ENCODE assay signal across 14 mouse cellular contexts in genomic region chr1:90651781-90652180, GRCm38 (mm10). TPM values are rescaled to one million over a fixed set of nuclear protein-coding genes. Genes with fewer than 3 reads are reported as not detected.
DNase-seq lines count a peak whose midpoint lies in the region; ATAC-seq and TF ChIP-seq lines count a peak whose summit lies in the region.
"Had no signal": no experiment of that assay in that cellular context is flagged by ENCODE, and none has a peak within 500 bp of the region (broad histone marks: within the 10 kb centered on the region; RNA-seq: fewer than 3 reads in every experiment).

No protein-coding gene starts in this region.

- peak overlapping the region; percentile 43 for H3K27ac ChIP-seq in kidney, postnatal 0 days
- H3K27ac ChIP-seq in embryonic facial prominence, embryonic 13.5 days = peak overlapping the region; percentile 80; the same call in 1 of the 2 replicates
- H3K27ac ChIP-seq in intestine, embryonic 16.5 days (ENCODE audit: low read length) = peak overlapping the region; percentile 92

- 0 out of 2 replicates have a peak, but pooled peaks cover 3% of the 10 kb centered on the region for H3K4me1 ChIP-seq in kidney, postnatal 0 days (replicated peaks; ENCODE audit: insufficient read depth, low read length)
- peaks cover 32% of the 10 kb centered on the region for H3K4me1 ChIP-seq in embryonic facial prominence, embryonic 13.5 days
- H3K4me1 ChIP-seq in intestine, embryonic 16.5 days (ENCODE audit: control insufficient read depth, insufficient read depth, low read length) = peaks cover 14% of the 10 kb centered on the region

- no peak for TF ChIP-seq CTCF in kidney, postnatal 0 days (IDR thresholded peaks at IDR 0.05; ENCODE audit: low read depth)

- no peaks in the 10 kb centered on the region for H3K36me3 ChIP-seq in kidney, postnatal 0 days (ENCODE audit: insufficient read depth, low read length)
- H3K36me3 ChIP-seq in embryonic facial prominence, embryonic 13.5 days = no peaks in the 10 kb centered on the region
- no peaks in the 10 kb centered on the region for H3K36me3 ChIP-seq in intestine, embryonic 16.5 days (ENCODE audit: control insufficient read depth, insufficient read depth, low read length)

- no peak overlapping the region for H3K4me3 ChIP-seq in kidney, postnatal 0 days (replicated peaks; ENCODE audit: low read depth, low read length)
- H3K4me3 ChIP-seq in embryonic facial prominence, embryonic 13.5 days = no peak overlapping the region
- H3K4me3 ChIP-seq in intestine, embryonic 16.5 days (ENCODE audit: low read length) = no peak overlapping the region
- H3K4me3 ChIP-seq: myocyte had no signal

- no peaks in the 10 kb centered on the region for H3K27me3 ChIP-seq in kidney, postnatal 0 days (ENCODE audit: insufficient read depth, low read length)
- no peaks in the 10 kb centered on the region for H3K27me3 ChIP-seq in embryonic facial prominence, embryonic 13.5 days
- no peaks in the 10 kb centered on the region for H3K27me3 ChIP-seq in intestine, embryonic 16.5 days (replicated peaks; ENCODE audit: control insufficient read depth, insufficient read depth, low read length)

- no peaks in the 10 kb centered on the region for H3K9me3 ChIP-seq in kidney, postnatal 0 days (replicated peaks; ENCODE audit: low read length)
- no peaks in the 10 kb centered on the region for H3K9me3 ChIP-seq in embryonic facial prominence, embryonic 13.5 days
- H3K9me3 ChIP-seq in intestine, embryonic 16.5 days (ENCODE audit: control insufficient read depth, low read length) = no peaks in the 10 kb centered on the region

- no peak overlapping the region for H3K4me2 ChIP-seq in kidney, postnatal 0 days (ENCODE audit: low read length)
- H3K4me2 ChIP-seq in embryonic facial prominence, embryonic 13.5 days = no peak overlapping the region
- H3K4me2 ChIP-seq in intestine, embryonic 16.5 days (ENCODE audit: low read depth, low read length) = no peak overlapping the region
- H3K4me2 ChIP-seq: hindbrain, embryonic 14.5 days had no signal

- DNase-seq in adrenal gland, postnatal 10 days = peak; percentile 36
- no peak for DNase-seq in adrenal gland, postnatal 4 days (ENCODE audit: low spot score in 2 of 2)
- no peak for DNase-seq in kidney, postnatal 0 days (ENCODE audit: low spot score)
- no peak for DNase-seq in kidney, adult 8-10 months
- no peak for DNase-seq in cerebellum, postnatal 14 days
- no peak for DNase-seq in right cerebral cortex, postnatal 10 days (ENCODE audit: low spot score in 2 of 2)
- DNase-seq: cerebellum, postnatal 36 days; lung, postnatal 10 days; retina, postnatal 1 day had no signal

- no peak for ATAC-seq in kidney, postnatal 0 days (replicated peaks; ENCODE audit: low FRiP score, low read depth)
- ATAC-seq in embryonic facial prominence, embryonic 13.5 days (ENCODE audit: insufficient number of reproducible peaks, insufficient read depth, low FRiP score, low TSS enrichment, low read depth) = no peak
- ATAC-seq in intestine, embryonic 16.5 days = no peak
- ATAC-seq: forebrain, embryonic 16.5 days had no signal

- H3K9ac ChIP-seq in kidney, postnatal 0 days (ENCODE audit: low read depth, low read length) = no peak overlapping the region
- H3K9ac ChIP-seq in embryonic facial prominence, embryonic 13.5 days = no peak overlapping the region
- H3K9ac ChIP-seq in intestine, embryonic 16.5 days (ENCODE audit: low read depth, low read length) = no peak overlapping the region
- H3K9ac ChIP-seq: hindbrain, embryonic 14.5 days had no signal

RNA-seq across cellular contexts. Expression of gene Cops8, which starts 49.0 kb away (rescaled TPM):
- total RNA-seq in adrenal gland, postnatal 10 days (2021) = 10 to 100 TPM; 67.0 to 71.7 TPM
- 10 to 100 TPM; 91.2 to 96.9 TPM for total RNA-seq in adrenal gland, postnatal 4 days (2021)
- 105 and 114 TPM in 2 replicates for polyA plus RNA-seq in kidney, postnatal 0 days (2015; fragmentation: Nextera tagmentation; extraction: Ambion mirVana)
- polyA plus RNA-seq in embryonic facial prominence, embryonic 13.5 days (2015; fragmentation: Nextera tagmentation; extraction: Ambion mirVana) = 150 and 171 TPM in 2 replicates
- polyA plus RNA-seq in intestine, embryonic 16.5 days (2015; fragmentation: Nextera tagmentation; extraction: Ambion mirVana) = 119 TPM in 2 replicates
